Mouse (Mus musculus): ENCODE measurements around the gene Gm20741. TPM values are rescaled to one million over a fixed set of nuclear protein-coding genes. Genes with fewer than 3 reads are reported as not detected.
A peak's percentile ranks its signal among the peaks of the same experiment; 100 is the strongest.

Gene Gm20741
- polyA plus RNA-seq (2015; fragmentation: Nextera tagmentation; extraction: Ambion mirVana), result not detected in 2 replicates

- Histone ChIP-seq H3K4me2 (no peak within 1 kb of the TSS), H3K4me1 (replicated peaks) (no peaks in the 10 kb centered on the region), H3K9ac (no peak within 1 kb of the TSS), H3K27ac (no peak within 1 kb of the TSS), H3K36me3 (no peaks in the 10 kb centered on the region), H3K27me3 (no peaks in the 10 kb centered on the region), H3K9me3 (replicated peaks) (no peaks in the 10 kb centered on the region), H3K4me3 (replicated peaks) (no peak within 1 kb of the TSS)
- DNase-seq (no peak), ATAC-seq (ENCODE audit: low read depth) (no peak)
- WGBS (ENCODE audit: insufficient replicate concordance), result 61% methylated on average over 2 of the region's 2 CpGs
These were observed at the start of gene Gm20741 for GRCm38 (mm10) chr16:88811827-88812226. Gm20741 (minus strand) TSS chr16:88812220.

GRCm38 (mm10) chr16:88851450-88851849 is 39.4 kb upstream of the Gm20741 start:
- DNase-seq (no peak), ATAC-seq (ENCODE audit: low read depth) (no peak)
- no peak overlapping the region for H3K9ac ChIP-seq
- H3K9me3 ChIP-seq (replicated peaks), result no peaks in the 10 kb centered on the region
- H3K4me3 ChIP-seq (replicated peaks), result no peak overlapping the region
- H3K4me2 ChIP-seq, result no peak overlapping the region
- 20% methylated on average over 5 of the region's 5 CpGs for WGBS (ENCODE audit: insufficient replicate concordance)
- no peak overlapping the region for H3K27ac ChIP-seq
- no peaks in the 10 kb centered on the region for H3K4me1 ChIP-seq (replicated peaks)
- no peaks in the 10 kb centered on the region for H3K36me3 ChIP-seq
- H3K27me3 ChIP-seq, result no peaks in the 10 kb centered on the region

GRCm38 (mm10) chr16:88848558-88848957 is 36.5 kb upstream of the Gm20741 start:
- WGBS (ENCODE audit: insufficient replicate concordance), result 64% methylated on average over 4 of the region's 4 CpGs
- DNase-seq (no peak), ATAC-seq (ENCODE audit: low read depth) (0 out of 2 replicates have a peak, but pooled peaks have one; percentile 31)
- Histone ChIP-seq H3K9ac (no peak overlapping the region), H3K36me3 (no peaks in the 10 kb centered on the region), H3K9me3 (replicated peaks) (no peaks in the 10 kb centered on the region), H3K4me1 (replicated peaks) (no peaks in the 10 kb centered on the region), H3K27me3 (no peaks in the 10 kb centered on the region), H3K4me2 (no peak overlapping the region), H3K27ac (no peak overlapping the region), H3K4me3 (replicated peaks) (no peak overlapping the region)

GRCm38 (mm10) chr16:88847363-88847762 is 35.3 kb upstream of the Gm20741 start:
- H3K27ac ChIP-seq, result no peak overlapping the region
- H3K36me3 ChIP-seq, result no peaks in the 10 kb centered on the region
- H3K4me1 ChIP-seq (replicated peaks), result no peaks in the 10 kb centered on the region
- WGBS (ENCODE audit: insufficient replicate concordance), result 89% methylated on average over 1 of the region's 1 CpGs
- DNase-seq, result no peak
- ATAC-seq (ENCODE audit: low read depth), result no peak
- no peak overlapping the region for H3K9ac ChIP-seq
- no peaks in the 10 kb centered on the region for H3K9me3 ChIP-seq (replicated peaks)
- no peak overlapping the region for H3K4me2 ChIP-seq
- H3K4me3 ChIP-seq (replicated peaks), result no peak overlapping the region
- H3K27me3 ChIP-seq, result no peaks in the 10 kb centered on the region

- Histone ChIP-seq H3K9ac (no peak overlapping the region), H3K27me3 (no peaks in the 10 kb centered on the region), H3K4me2 (no peak overlapping the region), H3K4me3 (replicated peaks) (no peak overlapping the region), H3K27ac (no peak overlapping the region), H3K9me3 (replicated peaks) (no peaks in the 10 kb centered on the region), H3K36me3 (no peaks in the 10 kb centered on the region), H3K4me1 (replicated peaks) (no peaks in the 10 kb centered on the region)
- ATAC-seq (ENCODE audit: low read depth) (no peak), DNase-seq (no peak)
- 70% methylated on average over 3 of the region's 3 CpGs for WGBS (ENCODE audit: insufficient replicate concordance)
These were observed 15.0 kb upstream of the Gm20741 start for GRCm38 (mm10) chr16:88826978-88827377.

- Histone ChIP-seq H3K4me2 (no peak within 1 kb of the TSS), H3K4me1 (replicated peaks) (no peaks in the 10 kb centered on the region), H3K4me3 (replicated peaks) (no peak within 1 kb of the TSS), H3K27ac (no peak within 1 kb of the TSS), H3K9me3 (replicated peaks) (no peaks in the 10 kb centered on the region), H3K27me3 (no peaks in the 10 kb centered on the region), H3K9ac (no peak within 1 kb of the TSS), H3K36me3 (no peaks in the 10 kb centered on the region)
- ATAC-seq (ENCODE audit: low read depth) (no peak), DNase-seq (no peak)
- 78% methylated on average over 9 of the region's 9 CpGs for WGBS (ENCODE audit: insufficient replicate concordance)
These were observed 14.2 kb upstream of the Gm20741 start, which contains the start of gene Krtap14 for GRCm38 (mm10) chr16:88826095-88826652. Krtap14 (minus strand) TSS chr16:88826145.

- Histone ChIP-seq H3K4me2 (no peak overlapping the region), H3K27ac (no peak overlapping the region), H3K9me3 (replicated peaks) (no peaks in the 10 kb centered on the region), H3K27me3 (no peaks in the 10 kb centered on the region), H3K4me3 (replicated peaks) (no peak overlapping the region), H3K36me3 (no peaks in the 10 kb centered on the region), H3K4me1 (replicated peaks) (no peaks in the 10 kb centered on the region), H3K9ac (no peak overlapping the region)
- 73% methylated on average over 3 of the region's 3 CpGs for WGBS (ENCODE audit: insufficient replicate concordance)
- DNase-seq, result no peak
- no peak for ATAC-seq (ENCODE audit: low read depth)
These were observed 11.7 kb upstream of the Gm20741 start for GRCm38 (mm10) chr16:88823736-88824135.

- ATAC-seq (ENCODE audit: low read depth) (no peak), DNase-seq (no peak)
- Histone ChIP-seq H3K27ac (no peak within 1 kb of the TSS), H3K4me2 (no peak within 1 kb of the TSS), H3K4me1 (replicated peaks) (no peaks in the 10 kb centered on the region), H3K9me3 (replicated peaks) (no peaks in the 10 kb centered on the region), H3K36me3 (no peaks in the 10 kb centered on the region), H3K9ac (no peak within 1 kb of the TSS), H3K27me3 (no peaks in the 10 kb centered on the region), H3K4me3 (replicated peaks) (no peak within 1 kb of the TSS)
- WGBS (ENCODE audit: insufficient replicate concordance), result 58% methylated on average over 3 of the region's 3 CpGs
These were observed 8.0 kb upstream of the Gm20741 start, which contains the start of gene Krtap15 for GRCm38 (mm10) chr16:88820066-88820465. Krtap15 (plus strand) TSS chr16:88820215.

- no peak overlapping the region for H3K9ac ChIP-seq
- no peak overlapping the region for H3K4me2 ChIP-seq
- WGBS (ENCODE audit: insufficient replicate concordance), result 62% methylated on average over 2 of the region's 2 CpGs
- no peak for DNase-seq
- H3K4me1 ChIP-seq (replicated peaks), result no peaks in the 10 kb centered on the region
- no peaks in the 10 kb centered on the region for H3K27me3 ChIP-seq
- no peak overlapping the region for H3K27ac ChIP-seq
- no peaks in the 10 kb centered on the region for H3K36me3 ChIP-seq
- H3K4me3 ChIP-seq (replicated peaks), result no peak overlapping the region
- H3K9me3 ChIP-seq (replicated peaks), result no peaks in the 10 kb centered on the region
- ATAC-seq (ENCODE audit: low read depth), result no peak
These were observed 25.2 kb downstream of the Gm20741 start for GRCm38 (mm10) chr16:88786786-88787185.

GRCm38 (mm10) chr16:88777596-88777995 is 34.4 kb downstream of the Gm20741 start, which contains the start of gene Gm5965:
Gm5965 (plus strand) TSS chr16:88777896.
- no peak for DNase-seq
- no peak for ATAC-seq (ENCODE audit: low read depth)
- Histone ChIP-seq H3K36me3 (no peaks in the 10 kb centered on the region), H3K27me3 (no peaks in the 10 kb centered on the region), H3K9ac (no peak within 1 kb of the TSS), H3K4me1 (replicated peaks) (no peaks in the 10 kb centered on the region), H3K4me2 (no peak within 1 kb of the TSS), H3K4me3 (replicated peaks) (no peak within 1 kb of the TSS), H3K27ac (no peak within 1 kb of the TSS), H3K9me3 (replicated peaks) (no peaks in the 10 kb centered on the region)
- WGBS (ENCODE audit: insufficient replicate concordance), result 62% methylated on average over 5 of the region's 6 CpGs

- no peak for DNase-seq
- H3K9me3 ChIP-seq (replicated peaks), result no peaks in the 10 kb centered on the region
- no peaks in the 10 kb centered on the region for H3K36me3 ChIP-seq
- H3K4me3 ChIP-seq (replicated peaks), result no peak within 1 kb of the TSS
- 53% methylated on average over 2 of the region's 2 CpGs for WGBS (ENCODE audit: insufficient replicate concordance)
- H3K9ac ChIP-seq, result no peak within 1 kb of the TSS
- no peaks in the 10 kb centered on the region for H3K27me3 ChIP-seq
- H3K4me2 ChIP-seq, result no peak within 1 kb of the TSS
- H3K27ac ChIP-seq, result no peak within 1 kb of the TSS
- ATAC-seq (ENCODE audit: low read depth), result no peak
- H3K4me1 ChIP-seq (replicated peaks), result no peaks in the 10 kb centered on the region
These were observed 37.9 kb downstream of the Gm20741 start, which contains the start of gene 2310057N15Rik for GRCm38 (mm10) chr16:88774106-88774505. 2310057N15Rik (minus strand) TSS chr16:88774206.

Data from liver, embryonic 13.5 days (tissue).